Mouse (Mus musculus) embryonic stem cell, embryonic (primary cell): ENCODE measurements around the gene Serpinf2.
"Not testable (repeated sequence)": the region's sequence is repeated elsewhere in the genome, so short reads cannot be mapped to it uniquely, and the experiment has no call there.

ENCODE experiments used
- CTCF ChIA-PET, 4 experiments: fragments of 300-600 bp in 2 of 4; fragments of 350-600 bp in 2 of 4; sonication (Branson Sonifier 250); formaldehyde crosslinking; loops; one replicate each; lab custom pipeline; 2022; ENCODE audit warnings: inconsistent platforms in 2 of 4; lab: Charles Lee
- POLR2A ChIA-PET, 4 experiments: fragments of 300-600 bp in 2 of 4; fragments of 350-600 bp in 2 of 4; sonication (Branson Sonifier 250); formaldehyde crosslinking; loops; one replicate each; lab custom pipeline; 2022; ENCODE audit warnings: antibody characterized with exemption in 4 of 4, inconsistent platforms in 1 of 4; lab: Charles Lee

Serpinf2 gene

GRCm38 (mm10) chr11:75404801-75405200, 34.6 kb downstream of the Serpinf2 start:
- ChIA-PET POLR2A (no interaction called here), CTCF (interaction anchor here in 1 of 4 experiments (1.0 to 1.4 kb wide), 3 partner anchors 24 to 226 kb away, joined by 3 to 6 read pairs (median 4); partner anchors contain the start of gene Ovca2)

- CTCF ChIA-PET: interaction anchor here in 1 of 4 experiments (0.6 to 2.3 kb wide), 7 partner anchors 25 to 235 kb away, joined by 3 to 15 read pairs (median 3); partner anchors contain the start of genes Ovca2 and Rilp
- POLR2A ChIA-PET: interaction anchor here in 2 of 4 experiments (0.6 to 2.3 kb wide), 6 partner anchors 9 to 107 kb away, joined by 3 to 7 read pairs (median 3); partner anchors contain the start of gene Rilp (in 1 of the 2)
Measured at GRCm38 (mm10) chr11:75403301-75404052, 35.9 kb downstream of the Serpinf2 start.

DNA sequence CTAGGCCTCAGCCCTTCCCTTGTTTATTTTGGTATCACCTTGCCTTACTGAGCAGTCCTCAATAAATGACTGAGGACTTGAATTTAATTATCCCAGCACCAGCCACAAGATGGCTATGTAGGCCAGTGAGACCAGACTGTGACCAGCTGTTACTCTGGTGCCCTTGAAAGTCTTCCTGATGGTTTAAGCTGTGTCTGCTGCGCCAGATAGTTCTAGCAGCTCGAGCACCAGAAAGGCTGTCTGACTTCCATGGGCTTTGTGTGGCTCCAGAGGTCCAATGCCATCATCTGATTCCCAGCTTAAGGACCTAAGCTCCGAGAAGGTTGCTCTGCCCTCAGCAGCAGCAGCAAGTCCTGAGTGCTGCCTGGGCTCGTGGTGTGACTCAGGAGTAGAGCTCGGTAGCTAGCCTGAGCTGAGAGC, 37.1 kb downstream of the Serpinf2 start:
- POLR2A ChIA-PET: interaction anchor here (0.6 to 2.3 kb wide), 18 partner anchors 8 to 680 kb away, joined by 3 to 8 read pairs (median 4); partner anchors contain the start of genes Rilp (in 2 of the 4), Tlcd2 (in 2 of the 4), Rpa1 (in 1 of the 4) and Rtn4rl1 (in 1 of the 4)

GRCm38 (mm10) chr11:75400099-75400498, 39.3 kb downstream of the Serpinf2 start:
- ChIA-PET CTCF (interaction anchor here in 1 of 4 experiments (0.5 to 0.7 kb wide), 2 partner anchors 190 to 208 kb away, joined by 3 to 4 read pairs; no protein-coding TSS in a partner anchor), POLR2A (interaction anchor here (0.6 to 1.9 kb wide), 14 partner anchors 9 to 110 kb away, joined by 3 to 7 read pairs (median 4); partner anchors contain the start of genes Prpf8 (in 2 of the 4), Rilp (in 1 of the 4), Rpa1 (in 1 of the 4) and Smyd4 (in 1 of the 4))

More for the DNA sequence above, 37.1 kb downstream of the Serpinf2 start:
- CTCF ChIA-PET: interaction anchor here in 3 of 4 experiments (0.6 to 2.3 kb wide), 12 partner anchors 51 to 232 kb away, joined by 3 to 15 read pairs (median 4); partner anchors contain the start of genes Rilp (in 2 of the 3) and Wdr81 (in 1 of the 3)

DNA sequence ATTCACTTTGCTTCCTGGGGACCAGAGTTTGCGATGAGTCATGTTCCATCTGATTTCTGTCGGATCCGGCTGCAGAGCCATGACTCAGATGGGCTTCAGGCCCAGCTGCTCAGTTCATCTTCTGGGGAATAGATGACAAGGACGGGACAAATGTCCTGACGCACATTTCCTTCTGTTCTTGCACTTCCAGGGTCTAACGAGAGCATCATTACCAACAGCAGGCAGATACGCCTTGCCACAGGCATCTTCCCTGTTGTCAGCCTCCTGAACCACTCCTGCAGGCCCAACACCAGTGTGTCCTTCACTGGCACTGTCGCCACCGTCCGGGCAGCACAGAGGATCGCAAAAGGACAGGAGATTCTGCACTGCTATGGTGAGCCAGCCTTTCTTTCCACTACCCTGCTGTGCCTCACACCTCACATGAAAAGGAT, 40.0 kb downstream of the Serpinf2 start:
- POLR2A ChIA-PET: interaction anchor here in 3 of 4 experiments (1.0 to 1.9 kb wide), 5 partner anchors 15 to 87 kb away, joined by 3 to 7 read pairs (median 4); partner anchors contain the start of genes Prpf8 (in 1 of the 3) and Tlcd2 (in 1 of the 3)
- CTCF ChIA-PET: no interaction called here

DNA sequence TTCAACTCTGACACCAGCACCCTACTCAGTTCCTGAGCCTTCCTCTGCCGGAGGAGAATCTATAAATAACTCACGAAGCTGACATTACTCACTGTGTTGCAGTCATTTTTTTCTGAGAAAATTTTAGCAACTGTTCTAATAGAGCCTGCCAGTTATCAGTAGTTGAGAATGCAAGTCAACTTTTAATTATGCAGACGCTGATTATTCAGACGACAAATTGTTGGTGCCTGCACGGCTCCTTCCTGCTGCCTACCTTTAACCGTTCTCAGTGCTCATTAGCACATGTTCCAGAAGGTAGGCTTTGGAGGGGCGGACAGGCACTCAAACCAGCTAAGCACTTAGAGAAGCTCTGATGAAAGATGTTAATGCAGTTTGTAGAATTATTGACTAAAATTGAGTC, 41.9 kb downstream of the Serpinf2 start:
- POLR2A ChIA-PET: interaction anchor here in 1 of 4 experiments (1.5 kb wide), 1 partner anchor 64 kb away, joined by 3 read pairs; the partner anchor contains the start of gene Tlcd2
- CTCF ChIA-PET: interaction anchor here in 1 of 4 experiments (1.0 kb wide), 1 partner anchor 9 kb away, joined by 3 read pairs; no protein-coding TSS in a partner anchor

- ChIA-PET CTCF (interaction anchor here in 1 of 4 experiments (1.3 kb wide), 1 partner anchor 11 kb away, joined by 4 read pairs; no protein-coding TSS in a partner anchor), POLR2A (interaction anchor here in 1 of 4 experiments (0.9 to 1.4 kb wide), 2 partner anchors 90 to 91 kb away, joined by 3 read pairs; partner anchors contain the start of gene Prpf8)
Measured at GRCm38 (mm10) chr11:75395611-75396010, 43.8 kb downstream of the Serpinf2 start.

DNA sequence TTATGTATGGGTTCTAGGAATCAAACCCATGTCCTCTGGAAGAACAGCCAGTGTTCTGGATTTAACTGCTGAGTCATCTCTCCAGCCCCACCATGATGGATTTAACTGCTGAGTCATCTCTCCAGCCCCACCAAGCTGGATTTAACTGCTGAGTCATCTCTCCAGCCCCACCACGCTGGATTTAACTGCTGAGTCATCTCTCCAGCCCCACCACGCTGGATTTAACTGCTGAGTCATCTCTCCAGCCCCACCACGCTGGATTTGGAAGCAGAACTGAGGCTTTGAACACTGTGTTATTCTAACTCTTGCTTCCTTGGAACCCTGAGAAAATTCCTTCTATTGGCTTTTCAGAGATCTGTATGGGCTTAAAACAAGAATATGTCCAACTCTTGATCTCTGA, 55.9 kb downstream of the Serpinf2 start:
- POLR2A ChIA-PET: interaction anchor here in 3 of 4 experiments (0.7 to 3.0 kb wide), 7 partner anchors 10 to 1134 kb away, joined by 3 to 20 read pairs (median 5); partner anchors contain the start of gene Tlcd2 (in 2 of the 3)
- CTCF ChIA-PET: not testable (repeated sequence)
